Mouse (Mus musculus): Measurements from ENCODE around the gene Sycp2.

The Sycp2 gene

DNA sequence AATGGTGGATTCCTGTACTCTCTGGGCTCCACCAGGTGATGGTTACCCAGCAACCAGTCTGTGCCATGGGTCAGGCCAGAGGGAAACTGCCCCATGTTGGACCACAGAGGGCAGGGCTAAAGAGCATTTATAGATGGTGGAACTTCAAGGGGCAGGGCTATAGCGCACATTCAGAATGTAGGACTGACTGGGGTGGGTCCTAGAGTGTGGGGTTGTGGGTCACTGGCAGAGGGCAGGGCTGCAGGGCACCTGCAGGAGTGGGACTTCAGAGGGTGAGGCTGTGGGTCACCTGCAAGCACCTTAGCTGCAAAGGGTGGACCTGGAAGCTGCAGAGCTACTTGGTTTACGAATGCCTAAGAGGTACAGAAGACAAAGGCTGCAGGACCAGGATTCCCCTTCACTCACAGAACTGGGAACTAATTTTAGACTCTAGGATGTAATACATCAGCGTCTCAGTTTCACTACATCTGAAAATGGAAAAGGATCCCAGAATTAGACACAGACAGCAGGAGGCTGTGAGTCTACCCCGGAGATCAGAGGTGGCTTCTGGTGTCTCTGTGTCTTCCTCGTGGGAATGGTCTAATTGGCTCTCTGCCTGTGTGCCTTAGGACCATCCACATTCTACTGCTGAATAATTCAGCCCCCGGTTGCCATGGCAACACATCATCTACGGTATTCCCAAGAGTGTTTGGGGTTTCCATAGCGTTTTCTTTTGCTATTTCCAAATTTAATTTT is 103.9 kb downstream of the Sycp2 start:
- DNase-seq (ENCODE audit: extremely low spot score), result no peak
